ENCODE assay signal across 25 mouse cellular contexts in genomic region chr1:143122185-143122584, GRCm38 (mm10).
"Had no signal": no experiment of that assay in that cellular context is flagged by ENCODE, and none has a peak within 500 bp of the region (broad histone marks: within the 10 kb centered on the region; RNA-seq: fewer than 3 reads in every experiment).

No protein-coding gene starts in this region.

- DNase-seq: cerebellum, adult 9-10 months; cerebellum, adult 9-11 months; cerebellum, postnatal 10 days; cerebellum, postnatal 14 days; cerebellum, postnatal 25 days; cerebellum, postnatal 36 days; embryo, embryonic 11 days; forebrain, postnatal 0 days; gastrocnemius, adult 2 months; gastrocnemius, postnatal 10 days; gastrocnemius, postnatal 14 days; gastrocnemius, postnatal 25 days; gastrocnemius, postnatal 36 days; heart, adult 18-20 months; heart, adult 2 months had no signal

- H3K4me3 ChIP-seq: embryonic facial prominence, embryonic 10.5 days; embryonic facial prominence, embryonic 12.5 days; embryonic facial prominence, embryonic 13.5 days; embryonic facial prominence, embryonic 15.5 days; erythroblast, embryonic 14.5 days; forebrain, embryonic 10.5 days; forebrain, embryonic 12.5 days; gastrocnemius, adult 2 months; heart, adult 2 months; heart, embryonic 10.5 days; heart, embryonic 12.5 days had no signal

- H3K27ac ChIP-seq: embryonic facial prominence, embryonic 10.5 days; embryonic facial prominence, embryonic 12.5 days; embryonic facial prominence, embryonic 13.5 days; embryonic facial prominence, embryonic 15.5 days; forebrain, embryonic 10.5 days; forebrain, embryonic 12.5 days; gastrocnemius, adult 2 months; heart, adult 2 months; heart, embryonic 10.5 days had no signal

- H3K9ac ChIP-seq: embryonic facial prominence, embryonic 12.5 days; embryonic facial prominence, embryonic 13.5 days; embryonic facial prominence, embryonic 15.5 days; forebrain, embryonic 12.5 days; forebrain, postnatal 0 days; heart, embryonic 12.5 days had no signal

- H3K27me3 ChIP-seq: embryonic facial prominence, embryonic 12.5 days; embryonic facial prominence, embryonic 13.5 days; embryonic facial prominence, embryonic 15.5 days; forebrain, embryonic 12.5 days; heart, embryonic 12.5 days had no signal

- H3K36me3 ChIP-seq: embryonic facial prominence, embryonic 10.5 days; embryonic facial prominence, embryonic 12.5 days; embryonic facial prominence, embryonic 13.5 days; embryonic facial prominence, embryonic 15.5 days; forebrain, embryonic 10.5 days; forebrain, embryonic 12.5 days; heart, embryonic 10.5 days; heart, embryonic 12.5 days had no signal

- H3K9me3 ChIP-seq: embryonic facial prominence, embryonic 10.5 days; embryonic facial prominence, embryonic 12.5 days; embryonic facial prominence, embryonic 13.5 days; embryonic facial prominence, embryonic 15.5 days; forebrain, embryonic 10.5 days; forebrain, embryonic 12.5 days; heart, embryonic 10.5 days; heart, embryonic 12.5 days had no signal

- H3K4me2 ChIP-seq: embryonic facial prominence, embryonic 12.5 days; embryonic facial prominence, embryonic 13.5 days; embryonic facial prominence, embryonic 15.5 days; forebrain, embryonic 12.5 days; heart, embryonic 11.5 days; heart, embryonic 12.5 days had no signal

- ATAC-seq: forebrain, postnatal 0 days had no signal

- H3K4me1 ChIP-seq: embryonic facial prominence, embryonic 10.5 days; embryonic facial prominence, embryonic 12.5 days; embryonic facial prominence, embryonic 13.5 days; embryonic facial prominence, embryonic 15.5 days; forebrain, embryonic 10.5 days; forebrain, embryonic 12.5 days; heart, embryonic 10.5 days; heart, embryonic 12.5 days had no signal
